Mouse (Mus musculus) forebrain, embryonic 12.5 days (tissue): ENCODE results near the gene Pikfyve. TPM values are rescaled to one million over a fixed set of nuclear protein-coding genes. Genes with fewer than 3 reads are reported as not detected.

ENCODE experiments used
- ATAC-seq: fragments of 200-750 bp; cut with Nextera tagmentation; 2 replicates; pipeline ENCODE4 v1.8.0; 2017; ENCODE audit warnings: moderate TSS enrichment; ENCODE audit not compliant: low FRiP score
- H3K27ac ChIP-seq: fragments of 300-500 bp; sonication (generic); 2 replicates; pipeline ENCODE4 v1.5.1; 2016; ENCODE audit warnings: mild to moderate bottlenecking
- H3K27me3 ChIP-seq: fragments of 300-500 bp; sonication (generic); 2 replicates; pipeline ENCODE4 v1.6.1; 2016; ENCODE audit warnings: mild to moderate bottlenecking
- H3K36me3 ChIP-seq: fragments of 300-500 bp; sonication (generic); replicated peaks from 2 replicates; pipeline ENCODE4 v1.6.1; 2016; ENCODE audit warnings: mild to moderate bottlenecking
- H3K4me1 ChIP-seq: fragments of 300-500 bp; sonication (generic); 2 replicates; pipeline ENCODE4 v1.6.1; 2016
- H3K4me2 ChIP-seq: fragments of 300-500 bp; sonication (generic); 2 replicates; pipeline ENCODE4 v1.6.1; 2016; ENCODE audit warnings: mild to moderate bottlenecking, moderate library complexity
- H3K4me3 ChIP-seq: fragments of 300-500 bp; sonication (generic); replicated peaks from 2 replicates; pipeline ENCODE4 v1.5.1; 2016; ENCODE audit warnings: mild to moderate bottlenecking
- H3K9ac ChIP-seq: fragments of 300-500 bp; sonication (generic); 2 replicates; pipeline ENCODE4 v1.6.1; 2016; ENCODE audit warnings: mild to moderate bottlenecking
- H3K9me3 ChIP-seq: fragments of 300-500 bp; sonication (generic); 2 replicates; pipeline ENCODE4 v1.6.1; 2016
- WGBS: fragments of 180-500 bp; shearing (Covaris S2); methylation state at CpG from one replicate; pipeline ENCODE4 v1.1.7; 2016; 5-methylcytosine and 5-hydroxymethylcytosine counted together
- polyA plus RNA-seq: library from polyadenylated mRNA; unstranded; fragments of >200 nt; fragmentation: Nextera tagmentation; extraction: Ambion mirVana; gene quantifications from 2 replicates; pipeline ENCODE4 v1.2.1, GENCODE M21; 2016

Pikfyve gene
- polyA plus RNA-seq, 1 experiment from 2014 or later = 20.6 TPM

GRCm38 (mm10) chr1:65173716-65174115 lies 12.8 kb upstream of the Pikfyve start:
- H3K4me2 ChIP-seq = no peak overlapping the region
- H3K4me3 ChIP-seq = no peak overlapping the region
- H3K9ac ChIP-seq = no peak overlapping the region
- H3K9me3 ChIP-seq = no peaks in the 10 kb centered on the region
- no peak for ATAC-seq
- no peaks in the 10 kb centered on the region for H3K27me3 ChIP-seq
- no peak overlapping the region for H3K27ac ChIP-seq
- peaks cover 38% of the 10 kb centered on the region for H3K4me1 ChIP-seq
- peaks cover 51% of the 10 kb centered on the region for H3K36me3 ChIP-seq
- WGBS = 92% methylated on average over 2 of the region's 2 CpGs

DNA sequence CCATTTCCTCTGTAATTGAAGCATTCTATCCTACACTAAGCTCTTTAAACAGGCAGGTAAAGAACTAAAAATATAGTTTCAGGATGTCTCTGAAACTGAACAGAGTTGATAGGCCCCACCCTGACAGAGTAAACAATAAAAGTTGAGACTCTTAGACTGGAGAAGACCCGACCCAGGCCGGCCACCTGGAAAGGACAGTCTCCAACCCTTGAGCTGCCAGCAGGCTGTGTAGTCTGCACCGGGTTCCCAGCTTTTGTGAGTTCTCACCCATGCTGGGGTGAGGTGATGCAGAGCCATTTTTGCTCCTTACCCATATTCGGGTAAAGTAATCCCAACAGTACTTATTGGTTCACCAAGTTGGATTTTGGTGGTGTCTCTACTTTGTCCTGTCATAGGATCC lies 10.3 kb upstream of the Pikfyve start:
- H3K36me3 ChIP-seq = peaks cover 26% of the 10 kb centered on the region
- no peak overlapping the region for H3K9ac ChIP-seq
- peaks cover 38% of the 10 kb centered on the region for H3K4me1 ChIP-seq
- no peaks in the 10 kb centered on the region for H3K9me3 ChIP-seq
- 77% methylated on average over 4 of the region's 4 CpGs for WGBS
- no peak overlapping the region for H3K4me3 ChIP-seq
- no peak overlapping the region for H3K27ac ChIP-seq
- H3K27me3 ChIP-seq = no peaks in the 10 kb centered on the region
- 0 out of 2 replicates have a peak overlapping the region, but pooled peaks have one; percentile 4 for H3K4me2 ChIP-seq
- ATAC-seq = no peak

- Histone ChIP-seq H3K27me3 (no peaks in the 10 kb centered on the region), H3K9me3 (no peaks in the 10 kb centered on the region), H3K36me3 (peaks cover 24% of the 10 kb centered on the region), H3K4me1 (peaks cover 38% of the 10 kb centered on the region), H3K4me3 (no peak overlapping the region), H3K4me2 (no peak overlapping the region), H3K9ac (no peak overlapping the region), H3K27ac (no peak overlapping the region)
- ATAC-seq = no peak
- 86% methylated on average over 5 of the region's 5 CpGs for WGBS
These were observed 9.6 kb upstream of the Pikfyve start for GRCm38 (mm10) chr1:65176912-65177311.

- Histone ChIP-seq H3K27me3 (no peaks in the 10 kb centered on the region), H3K27ac (no peak overlapping the region), H3K4me2 (peak overlapping the region; percentile 62), H3K4me3 (peak overlapping the region; percentile 73), H3K9me3 (no peaks in the 10 kb centered on the region), H3K36me3 (peaks cover 22% of the 10 kb centered on the region), H3K4me1 (peaks cover 34% of the 10 kb centered on the region), H3K9ac (peak overlapping the region; percentile 81)
- WGBS = 68% methylated on average over 3 of the region's 3 CpGs
- ATAC-seq = no peak
These were observed 9.0 kb upstream of the Pikfyve start for GRCm38 (mm10) chr1:65177452-65177851.

DNA sequence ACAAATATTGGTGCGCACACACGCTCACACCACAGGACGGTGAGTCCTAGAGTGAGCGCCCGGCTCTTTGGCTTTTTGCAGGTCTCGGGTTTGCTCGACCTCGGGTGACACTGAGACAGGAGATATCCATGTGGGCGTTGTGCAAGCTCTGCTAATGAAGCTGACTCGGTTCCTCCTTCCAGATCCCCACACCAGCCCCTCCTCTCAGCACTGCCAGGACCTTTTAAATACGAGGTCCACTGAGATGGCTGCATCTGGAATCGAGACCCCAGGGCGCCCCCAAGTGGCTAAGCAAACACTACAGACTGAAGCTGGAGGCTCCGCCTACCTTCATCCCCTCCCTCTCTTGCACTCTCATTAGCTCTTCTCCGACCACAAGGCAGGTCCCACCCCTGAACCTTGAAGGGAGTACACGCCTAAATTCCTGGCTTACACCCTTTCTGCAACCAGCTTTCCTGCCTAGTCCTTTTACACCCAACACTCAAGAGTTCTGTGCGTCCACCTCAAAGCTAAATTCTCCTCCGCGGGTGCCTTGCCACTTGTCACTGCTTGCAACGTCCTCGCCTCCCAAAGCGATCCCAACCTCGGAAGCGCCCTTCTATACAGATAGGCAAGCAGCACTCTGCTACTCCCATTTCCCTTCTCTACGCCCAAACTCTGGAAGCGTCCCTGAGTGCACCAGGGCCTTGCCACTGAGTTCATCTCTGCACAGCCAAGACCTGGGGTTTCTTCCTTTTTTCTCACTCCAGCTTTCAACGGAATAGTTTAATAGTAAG lies 8.2 kb upstream of the Pikfyve start:
- peak overlapping the region; percentile 62 for H3K4me2 ChIP-seq
- H3K36me3 ChIP-seq = peaks cover 15% of the 10 kb centered on the region
- 7% methylated on average over 27 of the region's 27 CpGs for WGBS
- no peaks in the 10 kb centered on the region for H3K27me3 ChIP-seq
- peak overlapping the region; percentile 81 for H3K9ac ChIP-seq
- H3K27ac ChIP-seq = peak overlapping the region; percentile 99
- H3K4me1 ChIP-seq = peaks cover 31% of the 10 kb centered on the region
- ATAC-seq = peak; percentile 86
- no peaks in the 10 kb centered on the region for H3K9me3 ChIP-seq
- H3K4me3 ChIP-seq = peak overlapping the region; percentile 73

DNA sequence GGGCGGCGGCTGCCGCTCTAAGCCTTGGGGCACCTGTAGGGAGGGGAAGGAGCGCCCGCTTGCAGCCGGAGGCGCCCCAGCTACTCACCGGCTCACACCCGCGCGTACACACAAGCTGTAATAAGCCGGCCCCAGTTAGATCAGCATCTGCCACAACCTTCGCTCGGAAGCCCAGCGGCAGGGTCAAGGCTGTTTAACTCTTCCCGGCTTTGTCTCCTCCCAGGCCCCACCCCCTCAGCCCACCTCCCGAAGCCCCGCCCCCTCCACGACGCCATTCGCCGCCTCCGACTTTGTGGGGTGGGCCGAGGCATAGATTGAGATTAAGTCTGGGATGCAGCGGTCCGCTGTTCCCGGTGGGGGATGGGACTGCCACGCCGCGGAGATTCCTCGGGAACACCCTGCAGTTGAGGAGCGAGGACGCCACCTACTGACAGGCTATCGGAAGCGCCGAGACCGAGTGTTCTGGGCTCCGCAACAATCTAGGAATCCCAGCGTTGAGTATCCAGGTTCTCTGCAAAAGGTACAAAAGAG lies 7.5 kb upstream of the Pikfyve start:
- Histone ChIP-seq H3K9ac (peak overlapping the region; percentile 81), H3K4me3 (peak overlapping the region; percentile 73), H3K27ac (peak overlapping the region; percentile 99), H3K36me3 (peaks cover 8% of the 10 kb centered on the region), H3K4me2 (peak overlapping the region; percentile 62), H3K4me1 (peaks cover 31% of the 10 kb centered on the region), H3K27me3 (no peaks in the 10 kb centered on the region), H3K9me3 (no peaks in the 10 kb centered on the region)
- peak; percentile 94 for ATAC-seq
- under 1% methylated on average over 39 of the region's 39 CpGs for WGBS

GRCm38 (mm10) chr1:65179634-65180249 lies 6.7 kb upstream of the Pikfyve start:
- 5% methylated on average over 11 of the region's 11 CpGs for WGBS
- ATAC-seq = no peak
- H3K9ac ChIP-seq = peak overlapping the region; percentile 50; the same call in 1 of the 2 replicates

DNA sequence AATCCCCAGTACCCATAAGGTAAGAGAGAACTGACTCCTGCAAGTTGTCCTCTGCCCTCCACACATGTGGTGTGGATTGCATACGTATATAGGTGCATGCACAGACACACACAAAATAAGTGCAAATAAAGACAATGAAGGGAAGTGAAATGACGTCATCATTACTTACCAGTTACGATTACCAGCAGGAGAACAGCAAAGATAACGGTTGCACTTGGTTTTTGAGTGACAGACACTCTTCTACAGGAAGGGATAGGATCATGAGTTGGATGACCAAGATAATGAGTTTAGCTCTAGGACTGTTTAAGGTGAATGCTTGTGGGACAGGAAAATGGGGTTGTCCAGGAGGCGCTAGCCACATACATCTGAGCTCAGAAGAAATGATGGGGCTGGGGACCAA lies 5.0 kb upstream of the Pikfyve start:
- peaks cover 20% of the 10 kb centered on the region for H3K4me1 ChIP-seq
- 90% methylated on average over 5 of the region's 5 CpGs for WGBS
- no peak overlapping the region for H3K4me2 ChIP-seq
- H3K9ac ChIP-seq = no peak overlapping the region
- no peaks in the 10 kb centered on the region for H3K27me3 ChIP-seq
- no peaks in the 10 kb centered on the region for H3K9me3 ChIP-seq
- no peaks in the 10 kb centered on the region for H3K36me3 ChIP-seq
- H3K27ac ChIP-seq = no peak overlapping the region
- ATAC-seq = no peak
- H3K4me3 ChIP-seq = no peak overlapping the region

More at GRCm38 (mm10) chr1:65179634-65180249, 6.7 kb upstream of the Pikfyve start:
- Histone ChIP-seq H3K9me3 (no peaks in the 10 kb centered on the region), H3K27me3 (no peaks in the 10 kb centered on the region), H3K27ac (peak overlapping the region; percentile 99), H3K36me3 (peaks cover under 1% of the 10 kb centered on the region), H3K4me3 (peak overlapping the region; percentile 73), H3K4me2 (peak overlapping the region; percentile 62), H3K4me1 (peaks cover 24% of the 10 kb centered on the region)

GRCm38 (mm10) chr1:65183994-65184393 lies 2.5 kb upstream of the Pikfyve start:
- Histone ChIP-seq H3K9me3 (no peaks in the 10 kb centered on the region), H3K4me2 (no peak overlapping the region), H3K4me1 (peaks cover 15% of the 10 kb centered on the region), H3K27ac (no peak overlapping the region), H3K9ac (no peak overlapping the region), H3K4me3 (no peak overlapping the region), H3K36me3 (no peaks in the 10 kb centered on the region), H3K27me3 (no peaks in the 10 kb centered on the region)
- whole genome bisulfite sequencing = 95% methylated on average over 2 of the region's 2 CpGs
- ATAC-seq = no peak

DNA sequence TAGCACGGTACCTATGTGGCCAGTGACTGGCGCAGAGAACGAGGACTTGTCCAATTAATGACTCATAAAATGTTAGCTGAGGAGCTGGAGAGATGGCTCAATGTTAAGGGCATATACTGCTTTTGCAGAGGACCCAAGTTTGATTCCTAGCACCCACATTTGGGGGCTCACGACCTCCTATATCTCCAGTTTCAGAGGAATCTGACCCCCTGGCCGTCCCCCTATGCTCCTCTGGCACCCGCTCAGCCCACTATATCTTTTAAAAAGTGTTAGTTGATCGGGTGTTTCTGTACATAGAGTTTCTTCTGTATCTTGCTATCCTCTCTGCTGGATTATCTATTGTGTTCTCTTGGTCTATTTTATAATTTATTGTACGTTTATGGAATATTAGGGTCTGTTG lies 1.5 kb upstream of the Pikfyve start:
- Histone ChIP-seq H3K4me1 (peaks cover 15% of the 10 kb centered on the region), H3K9ac (no peak overlapping the region), H3K4me3 (no peak overlapping the region), H3K27me3 (no peaks in the 10 kb centered on the region), H3K4me2 (no peak overlapping the region), H3K9me3 (no peaks in the 10 kb centered on the region), H3K36me3 (no peaks in the 10 kb centered on the region), H3K27ac (no peak overlapping the region)
- WGBS = 90% methylated on average over 8 of the region's 8 CpGs
- no peak for ATAC-seq

DNA sequence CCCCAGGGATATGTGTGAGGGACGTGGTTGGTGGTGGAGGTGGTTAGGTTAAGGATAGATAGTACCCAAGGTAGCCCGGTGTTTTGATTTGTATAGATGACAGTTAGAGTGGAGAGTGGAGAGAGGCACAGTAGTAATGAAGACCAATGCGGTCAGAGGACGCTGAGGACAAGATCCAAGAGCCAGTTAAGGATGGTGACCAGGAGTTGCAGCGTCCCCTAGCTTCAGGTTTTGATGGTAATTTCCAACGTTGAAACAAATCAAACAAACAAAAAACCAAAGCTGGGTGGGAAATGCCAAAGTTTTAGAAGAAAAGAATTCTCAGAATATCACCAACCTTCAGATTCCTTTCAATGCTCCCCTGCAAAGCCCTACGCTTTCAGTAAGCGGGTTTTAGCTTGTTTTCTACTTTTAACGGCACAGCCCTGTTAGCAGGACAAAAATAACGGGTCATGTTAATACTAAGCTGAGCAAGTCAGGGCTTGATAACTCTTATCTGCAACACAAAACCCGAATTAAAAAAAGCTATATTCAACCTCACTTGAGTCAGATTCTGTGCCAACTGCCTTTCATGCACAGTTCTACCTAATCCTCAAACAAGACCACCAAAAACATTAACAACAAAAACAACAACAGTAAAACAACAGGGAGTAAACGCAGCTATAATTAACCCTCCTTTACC lies 818 bp upstream of the Pikfyve start:
- Histone ChIP-seq H3K4me3 (peak overlapping the region; percentile 87), H3K27me3 (no peaks in the 10 kb centered on the region), H3K4me2 (peak overlapping the region; percentile 81), H3K27ac (peak overlapping the region; percentile 14; the same call in 1 of the 2 replicates), H3K9ac (peak overlapping the region; percentile 39), H3K9me3 (no peaks in the 10 kb centered on the region), H3K36me3 (no peaks in the 10 kb centered on the region), H3K4me1 (peaks cover 15% of the 10 kb centered on the region)
- no peak; the same call in 1 of the 2 replicates for ATAC-seq
- WGBS = 29% methylated on average over 12 of the region's 12 CpGs

- H3K36me3 ChIP-seq = no peaks in the 10 kb centered on the region; the same call in 1 of the 2 replicates
- WGBS = 1% methylated on average over 6 of the region's 6 CpGs
- H3K9me3 ChIP-seq = no peaks in the 10 kb centered on the region
- peak overlapping the region; percentile 87 for H3K9ac ChIP-seq
- H3K4me1 ChIP-seq = peaks cover 15% of the 10 kb centered on the region
- peak overlapping the region; percentile 88 for H3K27ac ChIP-seq
- no peak for ATAC-seq
- peak overlapping the region; percentile 81 for H3K4me2 ChIP-seq
- no peaks in the 10 kb centered on the region for H3K27me3 ChIP-seq
- H3K4me3 ChIP-seq = peak overlapping the region; percentile 87
These were observed 569 bp downstream of the Pikfyve start for GRCm38 (mm10) chr1:65187074-65187430.
